Mouse (Mus musculus): ENCODE measurements around the gene Ptk7.

- TF ChIP-seq POLR2A (IDR thresholded peaks at IDR 0.05; ENCODE audit: control insufficient read depth, low read depth, low read length) (no peak), CTCF (IDR thresholded peaks at IDR 0.05; ENCODE audit: control insufficient read depth, insufficient read depth, insufficient replicate concordance, low read depth, low read length) (no peak)
These were observed 22.6 kb upstream of the Ptk7 start for GRCm38 (mm10) chr17:46651755-46652547.

Data from testis, adult 2 months (tissue).